Mouse (Mus musculus): ENCODE measurements around the gene Bach1. TPM values are rescaled to one million over a fixed set of nuclear protein-coding genes. Genes with fewer than 3 reads are reported as not detected.

The Bach1 gene
- polyA plus RNA-seq, 1 experiment = 8.8 TPM

GRCm38 (mm10) chr16:87765984-87766383, 67.2 kb downstream of the Bach1 start:
- Histone ChIP-seq H3ac (ENCODE audit: control insufficient read depth, insufficient read length) (no peak overlapping the region), H3K79me2 (ENCODE audit: control insufficient read depth, insufficient read depth) (no peaks in the 10 kb centered on the region), H3K27me3 (ENCODE audit: control insufficient read depth, insufficient read depth, insufficient read length) (no peaks in the 10 kb centered on the region), H3K4me2 (ENCODE audit: low read depth) (no peak overlapping the region), H3K4me3 (no peak overlapping the region), H3K36me3 (ENCODE audit: control insufficient read depth, insufficient read depth) (no peaks in the 10 kb centered on the region)
- TF ChIP-seq USF1 (IDR thresholded peaks at IDR 0.05; ENCODE audit: low read depth) = no peak
- no peak for TF ChIP-seq POLR2AphosphoS2 (IDR thresholded peaks at IDR 0.05; ENCODE audit: insufficient read length, low read depth)
- no peak for TF ChIP-seq MAX (IDR thresholded peaks at IDR 0.05; ENCODE audit: low read depth)
- TF ChIP-seq REST (IDR thresholded peaks at IDR 0.05; ENCODE audit: insufficient read depth, insufficient read length) = no peak
- no peak for TF ChIP-seq TCF3 (IDR thresholded peaks at IDR 0.05; ENCODE audit: insufficient read length, low read depth)
- no peak for TF ChIP-seq TCF12 (IDR thresholded peaks at IDR 0.05; ENCODE audit: insufficient read depth, poor library complexity, severe bottlenecking)
- TF ChIP-seq SRF (IDR thresholded peaks at IDR 0.05; ENCODE audit: control insufficient read depth, insufficient read length, low read depth) = no peak
- no peak for TF ChIP-seq POLR2A (IDR thresholded peaks at IDR 0.05; ENCODE audit: insufficient read length, low read depth)
- TF ChIP-seq MYOG (IDR thresholded peaks at IDR 0.05; ENCODE audit: control insufficient read depth in 1 of 3, insufficient read depth in 1 of 3, insufficient read length in 2 of 3, low read depth in 2 of 3) = no peak
- TF ChIP-seq CEBPB (IDR thresholded peaks at IDR 0.05; ENCODE audit: insufficient read depth, poor library complexity, severe bottlenecking) = no peak
- TF ChIP-seq E2F4 (IDR thresholded peaks at IDR 0.05; ENCODE audit: insufficient read depth) = no peak
- no peak for TF ChIP-seq MYOD1 (IDR thresholded peaks at IDR 0.05; ENCODE audit: control insufficient read depth in 1 of 3, insufficient read length in 2 of 3, low read depth in 2 of 3)

DNA sequence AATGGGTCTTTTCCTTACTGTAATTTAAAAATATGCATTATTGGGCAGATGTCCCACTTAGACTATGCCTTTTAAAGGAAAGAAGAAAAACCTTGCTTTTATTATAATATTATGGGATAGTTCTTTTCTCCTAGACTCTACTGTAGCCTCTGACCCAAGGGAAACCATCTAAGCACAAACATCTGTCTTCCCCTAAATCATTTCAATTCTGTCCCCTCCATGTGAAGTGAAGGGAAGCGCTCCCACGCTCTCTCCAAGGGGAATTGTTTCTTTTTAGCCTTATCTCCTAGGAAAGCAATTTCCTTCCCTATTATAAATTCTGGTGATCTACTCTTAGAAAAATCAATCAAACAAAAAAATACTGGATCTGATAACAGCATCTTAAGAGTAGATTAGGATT, 71.8 kb downstream of the Bach1 start:
- H3K79me2 ChIP-seq (ENCODE audit: control insufficient read depth, insufficient read depth) = no peaks in the 10 kb centered on the region

GRCm38 (mm10) chr16:87771926-87772325, 73.2 kb downstream of the Bach1 start:
- TF ChIP-seq REST (IDR thresholded peaks at IDR 0.05; ENCODE audit: insufficient read depth, insufficient read length) = no peak
- TF ChIP-seq TCF3 (IDR thresholded peaks at IDR 0.05; ENCODE audit: insufficient read length, low read depth) = no peak
- no peak for TF ChIP-seq MYOD1 (IDR thresholded peaks at IDR 0.05; ENCODE audit: control insufficient read depth in 1 of 3, insufficient read length in 2 of 3, low read depth in 2 of 3)

More for the DNA sequence above, 71.8 kb downstream of the Bach1 start:
- Histone ChIP-seq H3K36me3 (ENCODE audit: control insufficient read depth, insufficient read depth) (no peaks in the 10 kb centered on the region), H3K27me3 (ENCODE audit: control insufficient read depth, insufficient read depth, insufficient read length) (no peaks in the 10 kb centered on the region), H3K4me3 (no peak overlapping the region), H3ac (ENCODE audit: control insufficient read depth, insufficient read length) (no peak overlapping the region), H3K4me2 (ENCODE audit: low read depth) (no peak overlapping the region)
- TF ChIP-seq POLR2AphosphoS2 (IDR thresholded peaks at IDR 0.05; ENCODE audit: insufficient read length, low read depth) = no peak
- no peak for TF ChIP-seq E2F4 (IDR thresholded peaks at IDR 0.05; ENCODE audit: insufficient read depth)
- TF ChIP-seq POLR2A (IDR thresholded peaks at IDR 0.05; ENCODE audit: insufficient read length, low read depth) = no peak

GRCm38 (mm10) chr16:87774398-87774797, 75.7 kb downstream of the Bach1 start:
- no peaks in the 10 kb centered on the region for H3K27me3 ChIP-seq (ENCODE audit: control insufficient read depth, insufficient read depth, insufficient read length)
- no peak overlapping the region for H3ac ChIP-seq (ENCODE audit: control insufficient read depth, insufficient read length)
- TF ChIP-seq POLR2A (IDR thresholded peaks at IDR 0.05; ENCODE audit: insufficient read length, low read depth) = no peak
- no peak for TF ChIP-seq MAX (IDR thresholded peaks at IDR 0.05; ENCODE audit: low read depth)
- no peak for TF ChIP-seq E2F4 (IDR thresholded peaks at IDR 0.05; ENCODE audit: insufficient read depth)
- TF ChIP-seq TCF3 (IDR thresholded peaks at IDR 0.05; ENCODE audit: insufficient read length, low read depth) = no peak
- no peak for TF ChIP-seq TCF12 (IDR thresholded peaks at IDR 0.05; ENCODE audit: insufficient read depth, poor library complexity, severe bottlenecking)
- no peak for TF ChIP-seq POLR2AphosphoS2 (IDR thresholded peaks at IDR 0.05; ENCODE audit: insufficient read length, low read depth)
- no peak for TF ChIP-seq USF1 (IDR thresholded peaks at IDR 0.05; ENCODE audit: low read depth)
- TF ChIP-seq SRF (IDR thresholded peaks at IDR 0.05; ENCODE audit: control insufficient read depth, insufficient read length, low read depth) = no peak
- TF ChIP-seq CEBPB (IDR thresholded peaks at IDR 0.05; ENCODE audit: insufficient read depth, poor library complexity, severe bottlenecking) = no peak
- no peak for TF ChIP-seq MYOG (IDR thresholded peaks at IDR 0.05; ENCODE audit: control insufficient read depth in 1 of 3, insufficient read depth in 1 of 3, insufficient read length in 2 of 3, low read depth in 2 of 3)
- no peak for TF ChIP-seq REST (IDR thresholded peaks at IDR 0.05; ENCODE audit: insufficient read depth, insufficient read length)
- TF ChIP-seq MYOD1 (IDR thresholded peaks at IDR 0.05; ENCODE audit: control insufficient read depth in 1 of 3, insufficient read length in 2 of 3, low read depth in 2 of 3) = no peak
- no peak overlapping the region for H3K4me2 ChIP-seq (ENCODE audit: low read depth)
- H3K36me3 ChIP-seq (ENCODE audit: control insufficient read depth, insufficient read depth) = no peaks in the 10 kb centered on the region
- no peaks in the 10 kb centered on the region for H3K79me2 ChIP-seq (ENCODE audit: control insufficient read depth, insufficient read depth)
- no peak overlapping the region for H3K4me3 ChIP-seq

More at GRCm38 (mm10) chr16:87771926-87772325, 73.2 kb downstream of the Bach1 start:
- Histone ChIP-seq H3K36me3 (ENCODE audit: control insufficient read depth, insufficient read depth) (no peaks in the 10 kb centered on the region), H3K4me2 (ENCODE audit: low read depth) (no peak overlapping the region), H3K4me3 (no peak overlapping the region), H3K27me3 (ENCODE audit: control insufficient read depth, insufficient read depth, insufficient read length) (no peaks in the 10 kb centered on the region), H3K79me2 (ENCODE audit: control insufficient read depth, insufficient read depth) (no peaks in the 10 kb centered on the region), H3ac (ENCODE audit: control insufficient read depth, insufficient read length) (no peak overlapping the region)

DNA sequence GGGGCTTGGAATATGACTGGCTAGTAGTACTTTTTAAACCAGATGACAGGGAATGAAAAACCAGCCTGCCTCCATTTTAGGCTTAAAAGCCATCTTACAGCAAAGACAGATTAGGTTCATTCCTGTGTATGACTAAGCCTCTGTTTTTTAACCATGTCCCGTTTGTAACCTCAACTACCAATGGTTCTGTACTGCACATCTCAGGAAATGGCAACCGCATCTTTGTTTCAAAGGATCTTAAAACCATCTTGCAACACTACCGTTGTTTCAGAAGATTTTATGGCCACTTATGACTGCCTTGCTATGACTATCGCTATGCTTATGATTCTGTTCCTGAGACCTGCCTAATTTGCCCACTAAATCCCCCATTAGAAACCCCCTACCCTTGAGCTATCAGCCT, 78.6 kb downstream of the Bach1 start:
- Histone ChIP-seq H3K79me2 (ENCODE audit: control insufficient read depth, insufficient read depth) (no peaks in the 10 kb centered on the region), H3K4me2 (ENCODE audit: low read depth) (no peak overlapping the region), H3K4me3 (no peak overlapping the region), H3K27me3 (ENCODE audit: control insufficient read depth, insufficient read depth, insufficient read length) (no peaks in the 10 kb centered on the region), H3ac (ENCODE audit: control insufficient read depth, insufficient read length) (no peak overlapping the region), H3K36me3 (ENCODE audit: control insufficient read depth, insufficient read depth) (no peaks in the 10 kb centered on the region)
- TF ChIP-seq MYOD1 (IDR thresholded peaks at IDR 0.05; ENCODE audit: control insufficient read depth in 1 of 3, insufficient read length in 2 of 3, low read depth in 2 of 3) (no peak), MYOG (IDR thresholded peaks at IDR 0.05; ENCODE audit: control insufficient read depth in 1 of 3, insufficient read depth in 1 of 3, insufficient read length in 2 of 3, low read depth in 2 of 3) (no peak), POLR2A (IDR thresholded peaks at IDR 0.05; ENCODE audit: insufficient read length, low read depth) (no peak), TCF3 (IDR thresholded peaks at IDR 0.05; ENCODE audit: insufficient read length, low read depth) (no peak), USF1 (IDR thresholded peaks at IDR 0.05; ENCODE audit: low read depth) (no peak), CEBPB (IDR thresholded peaks at IDR 0.05; ENCODE audit: insufficient read depth, poor library complexity, severe bottlenecking) (no peak), POLR2AphosphoS2 (IDR thresholded peaks at IDR 0.05; ENCODE audit: insufficient read length, low read depth) (no peak), E2F4 (IDR thresholded peaks at IDR 0.05; ENCODE audit: insufficient read depth) (no peak), SRF (IDR thresholded peaks at IDR 0.05; ENCODE audit: control insufficient read depth, insufficient read length, low read depth) (no peak), TCF12 (IDR thresholded peaks at IDR 0.05; ENCODE audit: insufficient read depth, poor library complexity, severe bottlenecking) (no peak), MAX (IDR thresholded peaks at IDR 0.05; ENCODE audit: low read depth) (no peak), REST (IDR thresholded peaks at IDR 0.05; ENCODE audit: insufficient read depth, insufficient read length) (no peak)

Measured in myocyte (in vitro differentiated cells).